Mouse (Mus musculus) kidney, postnatal 0 days (tissue): ENCODE measurements around the gene Ccdc71. TPM values are rescaled to one million over a fixed set of nuclear protein-coding genes. Genes with fewer than 3 reads are reported as not detected.
A peak's percentile ranks its signal among the peaks of the same experiment; 100 is the strongest.

Source experiments
- ATAC-seq: fragments of 200-750 bp; cut with Nextera tagmentation; replicated peaks from 2 replicates; pipeline ENCODE4 v1.8.0; 2017; ENCODE audit warnings: low read depth, moderate number of reproducible peaks, moderate TSS enrichment, moderate library complexity; ENCODE audit not compliant: low FRiP score
- DNase-seq: peaks from one replicate; pipeline ENCODE4 v3.0.0-alpha.2; 2016; ENCODE audit warnings: low spot score
- H3K27ac ChIP-seq: fragments of 300-500 bp; sonication (generic); 2 replicates; pipeline ENCODE4 v1.5.1; 2014; ENCODE audit warnings: mild to moderate bottlenecking
- H3K27me3 ChIP-seq: fragments of 300-500 bp; sonication (generic); 2 replicates; pipeline ENCODE4 v1.6.1; 2014; ENCODE audit warnings: low read length, mixed read lengths; ENCODE audit not compliant: insufficient read depth
- H3K36me3 ChIP-seq: fragments of 300-500 bp; sonication (generic); 2 replicates; pipeline ENCODE4 v1.6.1; 2014; ENCODE audit warnings: low read length, mixed read lengths; ENCODE audit not compliant: insufficient read depth
- H3K4me1 ChIP-seq: fragments of 300-500 bp; sonication (generic); replicated peaks from 2 replicates; pipeline ENCODE4 v1.6.1; 2014; ENCODE audit warnings: antibody characterized with exemption, low read length, mixed read lengths; ENCODE audit not compliant: insufficient read depth
- H3K4me2 ChIP-seq: fragments of 300-500 bp; sonication (generic); 2 replicates; pipeline ENCODE4 v1.6.1; 2014; ENCODE audit warnings: mild to moderate bottlenecking, low read length, moderate library complexity, mixed read lengths
- H3K4me3 ChIP-seq: fragments of 300-500 bp; sonication (generic); replicated peaks from 2 replicates; pipeline ENCODE4 v1.5.1; 2014; ENCODE audit warnings: low read depth, low read length
- H3K9ac ChIP-seq: fragments of 300-500 bp; sonication (generic); 2 replicates; pipeline ENCODE4 v1.6.1; 2014; ENCODE audit warnings: low read depth, low read length
- H3K9me3 ChIP-seq: fragments of 300-500 bp; sonication (generic); replicated peaks from 2 replicates; pipeline ENCODE4 v1.6.1; 2016; ENCODE audit warnings: low read length, inconsistent platforms, mixed read lengths
- CTCF ChIP-seq: IDR thresholded peaks from 2 replicates; pipeline ENCODE4 v1.5.1; 2016; ENCODE audit warnings: antibody characterized with exemption, low read depth, mild to moderate bottlenecking, moderate library complexity
- WGBS: fragments of 180-500 bp; shearing (Covaris S2); extraction: QIAGEN DNeasy Blood & Tissue Kit; methylation state at CpG from one replicate; pipeline ENCODE4 v1.1.7; 2014; 5-methylcytosine and 5-hydroxymethylcytosine counted together
- polyA plus RNA-seq: library from polyadenylated mRNA; unstranded; fragments of >200 nt; fragmentation: Nextera tagmentation; extraction: Ambion mirVana; gene quantifications from 2 replicates; pipeline ENCODE4 v1.2.1, GENCODE M21; 2015

Ccdc71 gene
- polyA plus RNA-seq, 1 experiment from 2014 or later: 55.3 TPM

- Histone ChIP-seq H3K9me3 (no peaks in the 10 kb centered on the region), H3K4me3 (peak within 1 kb of the TSS; percentile 98), H3K9ac (peak within 1 kb of the TSS; percentile 92), H3K27me3 (no peaks in the 10 kb centered on the region), H3K4me1 (peaks cover 9% of the 10 kb centered on the region; the same call in 1 of the 2 replicates), H3K36me3 (peaks cover 73% of the 10 kb centered on the region), H3K27ac (peak within 1 kb of the TSS; percentile 98), H3K4me2 (peak within 1 kb of the TSS; percentile 55)
- ATAC-seq (peak; percentile 94), DNase-seq (peak; percentile 99)
- under 1% methylated on average over 69 of the region's 69 CpGs for WGBS
- TF ChIP-seq CTCF: 0 out of 2 replicates have a peak, but pooled peaks have one; percentile 2
These were observed 30.4 kb downstream of the Ccdc71 start, which contains the start of gene Usp19 for GRCm38 (mm10) chr9:108490559-108491285. Gene Usp19 (plus strand): TSS chr9:108490602.

GRCm38 (mm10) chr9:108491286-108491580 lies 30.9 kb downstream of the Ccdc71 start:
- H3K9me3 ChIP-seq: no peaks in the 10 kb centered on the region
- H3K4me3 ChIP-seq: peak overlapping the region; percentile 98
- no peak for TF ChIP-seq CTCF
- 3% methylated on average over 12 of the region's 12 CpGs for WGBS
- ATAC-seq (no peak), DNase-seq (no peak)
- peak overlapping the region; percentile 98 for H3K27ac ChIP-seq
- peaks cover 9% of the 10 kb centered on the region; the same call in 1 of the 2 replicates for H3K4me1 ChIP-seq
- H3K4me2 ChIP-seq: peak overlapping the region; percentile 55
- H3K36me3 ChIP-seq: peaks cover 73% of the 10 kb centered on the region
- H3K9ac ChIP-seq: peak overlapping the region; percentile 92
- H3K27me3 ChIP-seq: no peaks in the 10 kb centered on the region

GRCm38 (mm10) chr9:108492043-108492750 lies 31.9 kb downstream of the Ccdc71 start:
- 0 out of 2 replicates have a peak overlapping the region, but pooled peaks have one; percentile 21 for H3K27ac ChIP-seq
- no peaks in the 10 kb centered on the region for H3K27me3 ChIP-seq
- 72% methylated on average over 16 of the region's 16 CpGs for whole genome bisulfite sequencing
- no peak for TF ChIP-seq CTCF
- H3K36me3 ChIP-seq: peaks cover 71% of the 10 kb centered on the region
- ATAC-seq: no peak
- peak; percentile 22 for DNase-seq
- H3K4me2 ChIP-seq: peak overlapping the region; percentile 55
- H3K4me3 ChIP-seq: peak overlapping the region; percentile 98
- H3K4me1 ChIP-seq: peaks cover 9% of the 10 kb centered on the region; the same call in 1 of the 2 replicates
- H3K9me3 ChIP-seq: no peaks in the 10 kb centered on the region
- H3K9ac ChIP-seq: peak overlapping the region; percentile 92

- WGBS: 94% methylated on average over 8 of the region's 8 CpGs
- peaks cover 9% of the 10 kb centered on the region; the same call in 1 of the 2 replicates for H3K4me1 ChIP-seq
- H3K27ac ChIP-seq: no peak overlapping the region
- no peaks in the 10 kb centered on the region for H3K27me3 ChIP-seq
- H3K36me3 ChIP-seq: peaks cover 70% of the 10 kb centered on the region
- TF ChIP-seq CTCF: no peak
- no peak overlapping the region for H3K4me3 ChIP-seq
- ATAC-seq: no peak
- H3K4me2 ChIP-seq: no peak overlapping the region
- H3K9ac ChIP-seq: no peak overlapping the region
- DNase-seq: no peak
- H3K9me3 ChIP-seq: no peaks in the 10 kb centered on the region
These were observed 32.9 kb downstream of the Ccdc71 start for GRCm38 (mm10) chr9:108493246-108493645.

GRCm38 (mm10) chr9:108494146-108494825 lies 34.0 kb downstream of the Ccdc71 start:
- Histone ChIP-seq H3K27ac (no peak overlapping the region), H3K4me2 (no peak overlapping the region), H3K4me1 (peaks cover 9% of the 10 kb centered on the region; the same call in 1 of the 2 replicates), H3K9ac (no peak overlapping the region), H3K4me3 (no peak overlapping the region), H3K27me3 (no peaks in the 10 kb centered on the region), H3K36me3 (peaks cover 71% of the 10 kb centered on the region), H3K9me3 (no peaks in the 10 kb centered on the region)
- TF ChIP-seq CTCF: no peak
- WGBS: 95% methylated on average over 19 of the region's 19 CpGs
- no peak for ATAC-seq
- DNase-seq: no peak

- Histone ChIP-seq H3K27ac (no peak overlapping the region), H3K9ac (no peak overlapping the region), H3K4me2 (no peak overlapping the region), H3K4me1 (peaks cover 9% of the 10 kb centered on the region; the same call in 1 of the 2 replicates), H3K27me3 (no peaks in the 10 kb centered on the region), H3K36me3 (peaks cover 71% of the 10 kb centered on the region), H3K9me3 (no peaks in the 10 kb centered on the region), H3K4me3 (no peak overlapping the region)
- no peak for TF ChIP-seq CTCF
- DNase-seq (no peak), ATAC-seq (no peak)
- WGBS: 82% methylated on average over 10 of the region's 10 CpGs
These were observed 34.6 kb downstream of the Ccdc71 start for GRCm38 (mm10) chr9:108494905-108495304.
